Mouse (Mus musculus) olfactory bulb, adult 2 months (tissue): ENCODE data around the gene St3gal5. TPM values are rescaled to one million over a fixed set of nuclear protein-coding genes. Genes with fewer than 3 reads are reported as not detected.
"Not testable (repeated sequence)": the region's sequence is repeated elsewhere in the genome, so short reads cannot be mapped to it uniquely, and the experiment has no call there.

Experiments
- H3K27ac ChIP-seq: fragments of 200-500 bp; 2 replicates; pipeline ENCODE4 v1.5.1; 2012; ENCODE audit warnings: low read depth, low read length; ENCODE audit not compliant: insufficient read depth
- H3K4me1 ChIP-seq: fragments of 200-500 bp; 2 replicates; pipeline ENCODE4 v1.6.1; 2012; ENCODE audit warnings: low read length; ENCODE audit not compliant: control insufficient read depth, insufficient read depth
- H3K4me3 ChIP-seq: fragments of 200-500 bp; 2 replicates; pipeline ENCODE4 v1.5.1; 2012; ENCODE audit warnings: mild to moderate bottlenecking, low read depth, low read length, moderate library complexity; ENCODE audit not compliant: insufficient read depth
- CTCF ChIP-seq: fragments of 200-500 bp; IDR thresholded peaks from 2 replicates; pipeline ENCODE4 v1.5.1; 2012; ENCODE audit warnings: low read depth, mild to moderate bottlenecking, low read length, moderate library complexity; ENCODE audit not compliant: insufficient read depth
- POLR2A ChIP-seq: fragments of 200-500 bp; IDR thresholded peaks from 2 replicates; pipeline ENCODE4 v1.6.1; 2012; ENCODE audit warnings: mild to moderate bottlenecking, low read depth, low read length, moderate library complexity; ENCODE audit not compliant: insufficient read depth
- WGBS: fragments of 180-500 bp; shearing (Covaris S2); methylation state at CpG from one replicate; pipeline ENCODE4 v1.1.7; 2018; 5-methylcytosine and 5-hydroxymethylcytosine counted together
- polyA plus RNA-seq: library from polyadenylated mRNA; stranded (reverse); fragments of >200 nt; gene quantifications from 2 replicates; pipeline ENCODE4 v1.2.4, GENCODE M21; 2012; ENCODE audit warnings: low replicate concordance; ENCODE audit not compliant: missing spikeins, insufficient read depth, insufficient read length

St3gal5 gene
- polyA plus RNA-seq, 1 experiment, result not detected

GRCm38 (mm10) chr6:72152707-72153106, 55.3 kb downstream of the St3gal5 start:
- no peak for TF ChIP-seq CTCF
- no peak for TF ChIP-seq POLR2A
- H3K4me1 ChIP-seq, result no peaks in the 10 kb centered on the region; the same call in 1 of the 2 replicates
- H3K4me3 ChIP-seq, result no peak overlapping the region
- 84% methylated on average over 7 of the region's 7 CpGs for WGBS
- H3K27ac ChIP-seq, result no peak overlapping the region

GRCm38 (mm10) chr6:72153455-72153854, 56.1 kb downstream of the St3gal5 start:
- WGBS, result 68% methylated on average over 11 of the region's 11 CpGs
- no peak overlapping the region for H3K4me3 ChIP-seq
- no peak for TF ChIP-seq POLR2A
- TF ChIP-seq CTCF, result no peak

GRCm38 (mm10) chr6:72154008-72154407, 56.6 kb downstream of the St3gal5 start:
- H3K4me3 ChIP-seq, H3K27ac ChIP-seq, H3K4me1 ChIP-seq: not testable (repeated sequence)
- 62% methylated on average over 5 of the region's 5 CpGs for WGBS

More at GRCm38 (mm10) chr6:72153455-72153854, 56.1 kb downstream of the St3gal5 start:
- Histone ChIP-seq H3K27ac (no peak overlapping the region), H3K4me1 (no peaks in the 10 kb centered on the region; the same call in 1 of the 2 replicates)

GRCm38 (mm10) chr6:72154938-72155531, 57.6 kb downstream of the St3gal5 start:
- Histone ChIP-seq H3K4me1 (no peaks in the 10 kb centered on the region; the same call in 1 of the 2 replicates), H3K27ac (no peak overlapping the region), H3K4me3 (no peak overlapping the region)
- 91% methylated on average over 7 of the region's 7 CpGs for WGBS
- no peak for TF ChIP-seq CTCF
- no peak for TF ChIP-seq POLR2A

GRCm38 (mm10) chr6:72155649-72156048, 58.3 kb downstream of the St3gal5 start:
- Histone ChIP-seq H3K4me1 (no peaks in the 10 kb centered on the region; the same call in 1 of the 2 replicates), H3K27ac (no peak overlapping the region), H3K4me3 (no peak overlapping the region)
- TF ChIP-seq POLR2A, result no peak
- TF ChIP-seq CTCF, result no peak
- 91% methylated on average over 8 of the region's 8 CpGs for WGBS

GRCm38 (mm10) chr6:72158966-72159764, 61.8 kb downstream of the St3gal5 start:
- TF ChIP-seq POLR2A, result no peak
- no peak for TF ChIP-seq CTCF
- no peak overlapping the region for H3K4me3 ChIP-seq
- WGBS, result 90% methylated on average over 8 of the region's 8 CpGs
- no peak overlapping the region for H3K27ac ChIP-seq
- H3K4me1 ChIP-seq, result no peaks in the 10 kb centered on the region; the same call in 1 of the 2 replicates

- H3K4me3 ChIP-seq, result no peak overlapping the region
- 86% methylated on average over 10 of the region's 10 CpGs for WGBS
- no peak overlapping the region for H3K27ac ChIP-seq
- TF ChIP-seq CTCF (no peak), POLR2A (no peak)
- H3K4me1 ChIP-seq, result no peaks in the 10 kb centered on the region; the same call in 1 of the 2 replicates
These were observed 62.5 kb downstream of the St3gal5 start for GRCm38 (mm10) chr6:72159861-72160395.

GRCm38 (mm10) chr6:72160991-72161390, 63.6 kb downstream of the St3gal5 start:
- H3K4me3 ChIP-seq, result no peak overlapping the region
- WGBS, result 85% methylated on average over 3 of the region's 3 CpGs
- no peak for TF ChIP-seq POLR2A
- TF ChIP-seq CTCF, result no peak
- H3K4me1 ChIP-seq, result no peaks in the 10 kb centered on the region
- no peak overlapping the region for H3K27ac ChIP-seq

GRCm38 (mm10) chr6:72161751-72162150, 64.4 kb downstream of the St3gal5 start:
- TF ChIP-seq CTCF (no peak), POLR2A (no peak)
- Histone ChIP-seq H3K4me3 (no peak overlapping the region), H3K4me1 (no peaks in the 10 kb centered on the region), H3K27ac (no peak overlapping the region)
- WGBS, result 86% methylated on average over 5 of the region's 5 CpGs
